Mouse (Mus musculus): ENCODE data around the gene Fndc3b.

GRCm38 (mm10) chr3:27728176-27728575 is 17.1 kb upstream of the Fndc3b start:
- no peak for TF ChIP-seq POLR2A (IDR thresholded peaks at IDR 0.05; ENCODE audit: low read depth, low read length)
- TF ChIP-seq CTCF (IDR thresholded peaks at IDR 0.05; ENCODE audit: borderline replicate concordance, insufficient read depth, low read length), result no peak

All from embryonic fibroblast, embryonic 13.5 days (primary cell).